17 mouse cellular contexts compared by ENCODE assay signal in genomic region chrX:104656976-104657375, GRCm38 (mm10).
"Had no signal": no experiment of that assay in that cellular context is flagged by ENCODE, and none has a peak within 500 bp of the region (broad histone marks: within the 10 kb centered on the region; RNA-seq: fewer than 3 reads in every experiment).

No protein-coding gene starts in this region.

- H3K9me3 ChIP-seq: neural tube, embryonic 12.5 days; neural tube, embryonic 13.5 days; neural tube, embryonic 15.5 days; stomach, embryonic 15.5 days had no signal

- H3K36me3 ChIP-seq: neural tube, embryonic 12.5 days; neural tube, embryonic 13.5 days; neural tube, embryonic 15.5 days; stomach, embryonic 15.5 days had no signal

- H3K4me1 ChIP-seq: neural tube, embryonic 12.5 days; neural tube, embryonic 13.5 days; neural tube, embryonic 15.5 days; stomach, embryonic 15.5 days had no signal

- H3K27ac ChIP-seq: neural tube, embryonic 12.5 days; neural tube, embryonic 13.5 days; neural tube, embryonic 15.5 days; stomach, embryonic 15.5 days; stomach, postnatal 0 days had no signal

- H3K9ac ChIP-seq: neural tube, embryonic 12.5 days; neural tube, embryonic 13.5 days; neural tube, embryonic 15.5 days; stomach, embryonic 15.5 days had no signal

- H3K27me3 ChIP-seq: neural tube, embryonic 12.5 days; neural tube, embryonic 15.5 days; stomach, embryonic 15.5 days had no signal

- DNase-seq: retina, postnatal 1 day; right cerebral cortex, adult 18-20 months; right cerebral cortex, postnatal 14 days; right cerebral cortex, postnatal 25 days; right cerebral cortex, postnatal 4 days; spleen, adult 18-20 months; thymus, adult 18-20 months; thymus, adult 2 months; thymus, postnatal 14 days; thymus, postnatal 25 days; thymus, postnatal 36 days; thymus, postnatal 4 days had no signal

- H3K4me3 ChIP-seq: neural tube, embryonic 12.5 days; neural tube, embryonic 13.5 days; neural tube, embryonic 15.5 days; stomach, embryonic 15.5 days had no signal

- H3K4me2 ChIP-seq: neural tube, embryonic 12.5 days; neural tube, embryonic 13.5 days; neural tube, embryonic 15.5 days; stomach, embryonic 15.5 days had no signal
